Mouse (Mus musculus): ENCODE results near the gene Olfr1336.

- TF ChIP-seq CTCF (IDR thresholded peaks at IDR 0.05; ENCODE audit: control insufficient read depth, insufficient read depth, insufficient replicate concordance, low read depth, low read length) (peak; percentile 56; the same call in 1 of the 2 replicates), POLR2A (IDR thresholded peaks at IDR 0.05; ENCODE audit: control insufficient read depth, low read depth, low read length) (peak; percentile 82)
Observed at GRCm38 (mm10) chr7:6410043-6410442, 45.9 kb upstream of the Olfr1336 start, which contains the start of gene Gm20715.

Data from testis, adult 2 months (tissue).